Mouse (Mus musculus) midbrain, postnatal 0 days (tissue): ENCODE measurements at regions not wholly inside any gene's neighbourhood (a gene's known extent, or its start where the extent isn't known, plus 50 kb on each side); places are given as distances from the start of the nearest gene placed in this dataset.

Experiments used
- ATAC-seq: fragments of 200-750 bp; cut with Nextera tagmentation; 2 replicates; pipeline ENCODE4 v1.8.0; 2017; ENCODE audit warnings: moderate number of reproducible peaks, mild to moderate bottlenecking, moderate TSS enrichment, moderate library complexity; ENCODE audit not compliant: low FRiP score
- DNase-seq: peaks from one replicate; pipeline ENCODE4 v3.0.0-alpha.2; 2015; ENCODE audit warnings: low spot score
- H3K27ac ChIP-seq: fragments of 300-500 bp; sonication (generic); 2 replicates; pipeline ENCODE4 v1.5.1; 2014; ENCODE audit warnings: low read depth, mild to moderate bottlenecking, low read length, mixed read lengths
- H3K27me3 ChIP-seq: fragments of 300-500 bp; sonication (generic); 2 replicates; pipeline ENCODE4 v1.6.1; 2014; ENCODE audit warnings: low read length, control low read depth, mixed read lengths; ENCODE audit not compliant: insufficient read depth
- H3K36me3 ChIP-seq: fragments of 300-500 bp; sonication (generic); 2 replicates; pipeline ENCODE4 v1.6.1; 2014; ENCODE audit warnings: low read length, control low read depth, mixed read lengths; ENCODE audit not compliant: insufficient read depth
- H3K4me1 ChIP-seq: fragments of 300-500 bp; sonication (generic); 2 replicates; pipeline ENCODE4 v1.6.1; 2014; ENCODE audit warnings: mild to moderate bottlenecking, control low read depth, antibody characterized with exemption, low read length, mixed read lengths; ENCODE audit not compliant: insufficient read depth
- H3K4me2 ChIP-seq: fragments of 300-500 bp; sonication (generic); 2 replicates; pipeline ENCODE4 v1.6.1; 2014; ENCODE audit warnings: low read depth, mild to moderate bottlenecking, low read length, mixed read lengths; ENCODE audit not compliant: poor library complexity, severe bottlenecking
- H3K4me3 ChIP-seq: fragments of 300-500 bp; sonication (generic); 2 replicates; pipeline ENCODE4 v1.5.1; 2014; ENCODE audit warnings: low read depth, mild to moderate bottlenecking, low read length, moderate library complexity
- H3K9ac ChIP-seq: fragments of 300-500 bp; sonication (generic); replicated peaks from 2 replicates; pipeline ENCODE4 v1.6.1; 2014; ENCODE audit warnings: mild to moderate bottlenecking, low read length, moderate library complexity, mixed read lengths; ENCODE audit not compliant: poor library complexity, severe bottlenecking
- H3K9me3 ChIP-seq: fragments of 300-500 bp; sonication (generic); 2 replicates; pipeline ENCODE4 v1.6.1; 2016; ENCODE audit warnings: low read length, control low read depth
- CTCF ChIP-seq: IDR thresholded peaks from 2 replicates; pipeline ENCODE4 v1.5.1; 2016; ENCODE audit warnings: antibody characterized with exemption, mild to moderate bottlenecking
- WGBS: fragments of 180-500 bp; shearing (Covaris S2); extraction: QIAGEN DNeasy Blood & Tissue Kit; methylation state at CpG from one replicate; pipeline ENCODE4 v1.1.7; 2014; 5-methylcytosine and 5-hydroxymethylcytosine counted together

- H3K4me3 ChIP-seq = no peak overlapping the region
- H3K9me3 ChIP-seq = no peaks in the 10 kb centered on the region
- no peak for ATAC-seq
- peak; percentile 40 for DNase-seq
- H3K27me3 ChIP-seq = no peaks in the 10 kb centered on the region
- H3K4me2 ChIP-seq = no peak overlapping the region
- WGBS = 48% methylated on average over 18 of the region's 18 CpGs
- H3K4me1 ChIP-seq = no peaks in the 10 kb centered on the region
- TF ChIP-seq CTCF = no peak
- no peaks in the 10 kb centered on the region for H3K36me3 ChIP-seq
- H3K27ac ChIP-seq = no peak overlapping the region
- H3K9ac ChIP-seq = no peak overlapping the region
These were observed 246.2 kb upstream of the Meis1 start for GRCm38 (mm10) chr11:19264798-19265671.

GRCm38 (mm10) chr11:19265672-19265972 lies 246.8 kb upstream of the Meis1 start:
- H3K9ac ChIP-seq = no peak overlapping the region
- no peak for TF ChIP-seq CTCF
- H3K27me3 ChIP-seq = no peaks in the 10 kb centered on the region
- no peak overlapping the region for H3K27ac ChIP-seq
- H3K4me1 ChIP-seq = no peaks in the 10 kb centered on the region
- H3K9me3 ChIP-seq = no peaks in the 10 kb centered on the region
- no peaks in the 10 kb centered on the region for H3K36me3 ChIP-seq
- DNase-seq (no peak), ATAC-seq (no peak)
- H3K4me3 ChIP-seq = no peak overlapping the region
- H3K4me2 ChIP-seq = no peak overlapping the region
- WGBS = 54% methylated on average over 3 of the region's 3 CpGs

GRCm38 (mm10) chr11:19290971-19291370 lies 272.2 kb upstream of the Meis1 start:
- no peak for ATAC-seq
- Histone ChIP-seq H3K9me3 (no peaks in the 10 kb centered on the region), H3K4me1 (no peaks in the 10 kb centered on the region), H3K27ac (no peak overlapping the region), H3K4me3 (no peak overlapping the region), H3K27me3 (no peaks in the 10 kb centered on the region), H3K4me2 (no peak overlapping the region), H3K36me3 (no peaks in the 10 kb centered on the region), H3K9ac (no peak overlapping the region)
- 71% methylated on average over 6 of the region's 6 CpGs for WGBS
- DNase-seq = peak; percentile 45
- no peak for TF ChIP-seq CTCF

GRCm38 (mm10) chr11:19299411-19299810 lies 280.6 kb upstream of the Meis1 start:
- Histone ChIP-seq H3K36me3 (no peaks in the 10 kb centered on the region), H3K4me1 (no peaks in the 10 kb centered on the region), H3K27ac (no peak overlapping the region), H3K4me3 (no peak overlapping the region), H3K9me3 (no peaks in the 10 kb centered on the region), H3K27me3 (no peaks in the 10 kb centered on the region), H3K9ac (no peak overlapping the region), H3K4me2 (no peak overlapping the region)
- ATAC-seq = no peak
- WGBS = 95% methylated on average over 1 of the region's 1 CpGs
- TF ChIP-seq CTCF = no peak
- DNase-seq = no peak

- Histone ChIP-seq H3K4me1 (no peaks in the 10 kb centered on the region), H3K27ac (no peak overlapping the region), H3K36me3 (no peaks in the 10 kb centered on the region), H3K4me2 (no peak overlapping the region), H3K27me3 (no peaks in the 10 kb centered on the region), H3K9ac (no peak overlapping the region), H3K9me3 (no peaks in the 10 kb centered on the region), H3K4me3 (no peak overlapping the region)
- DNase-seq = no peak
- TF ChIP-seq CTCF = no peak
- WGBS = 93% methylated on average over 5 of the region's 5 CpGs
- no peak for ATAC-seq
These were observed 287.9 kb upstream of the Meis1 start for GRCm38 (mm10) chr11:19306687-19307086.

GRCm38 (mm10) chr11:19330685-19331239 lies 312.0 kb upstream of the Meis1 start:
- H3K27me3 ChIP-seq = no peaks in the 10 kb centered on the region
- no peaks in the 10 kb centered on the region for H3K4me1 ChIP-seq
- H3K4me2 ChIP-seq = no peak overlapping the region
- no peaks in the 10 kb centered on the region for H3K9me3 ChIP-seq
- ATAC-seq = no peak
- H3K4me3 ChIP-seq = no peak overlapping the region
- no peaks in the 10 kb centered on the region for H3K36me3 ChIP-seq
- 36% methylated on average over 2 of the region's 3 CpGs for WGBS
- DNase-seq = no peak
- no peak overlapping the region for H3K9ac ChIP-seq
- no peak overlapping the region for H3K27ac ChIP-seq
- no peak for TF ChIP-seq CTCF
